In the genomic region with DNA sequence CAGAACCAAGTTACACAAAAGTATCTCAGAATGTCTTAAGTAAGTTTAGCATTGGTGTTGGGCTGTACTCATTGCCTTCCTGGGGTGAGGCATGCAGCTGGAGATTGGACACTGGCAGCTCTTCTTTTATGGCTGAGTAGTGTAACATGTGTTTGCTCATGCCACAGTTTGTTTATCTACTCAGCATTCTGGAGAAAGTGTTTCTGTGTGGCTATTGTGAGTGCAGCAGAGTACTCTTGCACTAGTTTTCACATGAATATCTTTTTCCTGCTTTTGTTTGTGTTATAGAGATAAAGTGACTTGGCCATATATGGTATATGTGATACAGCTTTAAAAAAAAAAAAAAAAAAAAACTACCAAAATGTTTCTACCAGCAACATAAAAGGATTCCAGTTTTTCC, we compare ENCODE assay signal across 13 mouse cellular contexts. TPM values are rescaled to one million over a fixed set of nuclear protein-coding genes. Genes with fewer than 3 reads are reported as not detected.
A peak's percentile ranks its signal among the peaks of the same experiment; 100 is the strongest.
DNase-seq lines count a peak whose midpoint lies in the region; ATAC-seq and TF ChIP-seq lines count a peak whose summit lies in the region.
"Had no signal": no experiment of that assay in that cellular context is flagged by ENCODE, and none has a peak within 500 bp of the region (broad histone marks: within the 10 kb centered on the region; RNA-seq: fewer than 3 reads in every experiment).

No protein-coding gene starts in this region.

- ATAC-seq in heart, embryonic 16.5 days (replicated peaks; ENCODE audit: extremely low read depth, insufficient read depth, low FRiP score) = no peak
- ATAC-seq in CD4-positive, CD25-positive, alpha-beta regulatory T cell, adult 4 months = peak; percentile 23
- 0 out of 2 replicates have a peak, but pooled peaks have one; percentile 39 for ATAC-seq in erythroblast, adult 5-6 weeks (replicated peaks; ENCODE audit: low FRiP score, poor library complexity, severe bottlenecking)
- ATAC-seq in liver, postnatal 0 days = peak; percentile 74

- H3K27me3 ChIP-seq in heart, embryonic 16.5 days (ENCODE audit: control insufficient read depth, insufficient read depth, low read length) = no peaks in the 10 kb centered on the region
- no peaks in the 10 kb centered on the region for H3K27me3 ChIP-seq in liver, postnatal 0 days (ENCODE audit: insufficient read depth, low read length)
- H3K27me3 ChIP-seq: hindbrain, embryonic 12.5 days had no signal

- no peaks in the 10 kb centered on the region for H3K9me3 ChIP-seq in heart, embryonic 16.5 days (replicated peaks; ENCODE audit: control insufficient read depth, low read length)
- no peaks in the 10 kb centered on the region for H3K9me3 ChIP-seq in liver, postnatal 0 days (ENCODE audit: low read length)
- H3K9me3 ChIP-seq: hindbrain, embryonic 12.5 days had no signal

- H3K9ac ChIP-seq in heart, embryonic 16.5 days (ENCODE audit: low read length) = no peak overlapping the region
- no peak overlapping the region for H3K9ac ChIP-seq in liver, postnatal 0 days (replicated peaks)
- H3K9ac ChIP-seq: hindbrain, embryonic 12.5 days had no signal

- no peak for TF ChIP-seq CTCF in liver, postnatal 0 days (IDR thresholded peaks at IDR 0.05; ENCODE audit: low read depth)

- H3K36me3 ChIP-seq in heart, embryonic 16.5 days (ENCODE audit: control insufficient read depth, insufficient read depth) = peaks cover 1% of the 10 kb centered on the region; the same call in 1 of the 2 replicates
- H3K36me3 ChIP-seq in liver, postnatal 0 days (replicated peaks; ENCODE audit: insufficient read depth, low read length) = no peaks in the 10 kb centered on the region

- H3K27ac ChIP-seq in heart, embryonic 16.5 days (ENCODE audit: low read length) = peak overlapping the region; percentile 53; the same call in 1 of the 2 replicates
- peak overlapping the region; percentile 52 for H3K27ac ChIP-seq in liver, postnatal 0 days (ENCODE audit: low read depth)
- H3K27ac ChIP-seq: hindbrain, embryonic 12.5 days; layer of hippocampus, adult 2 months had no signal

- no peak overlapping the region for H3K4me3 ChIP-seq in heart, embryonic 16.5 days (ENCODE audit: low read length)
- H3K4me3 ChIP-seq in liver, postnatal 0 days (ENCODE audit: low read depth, low read length) = no peak overlapping the region
- H3K4me3 ChIP-seq: erythroblast, embryonic 14.5 days; hindbrain, embryonic 12.5 days; layer of hippocampus, adult 2 months had no signal

- no peak for DNase-seq in heart, postnatal 4 days
- no peak for DNase-seq in liver, postnatal 0 days
- DNase-seq in testis, postnatal 14 days (ENCODE audit: low spot score) = no peak
- DNase-seq in layer of hippocampus, postnatal 36 days = no peak
- no peak for DNase-seq in urinary bladder, postnatal 14 days (ENCODE audit: low spot score)
- DNase-seq: adrenal gland, postnatal 36 days; cerebellum, adult 9-10 months had no signal

- H3K4me2 ChIP-seq in heart, embryonic 16.5 days (ENCODE audit: low read depth, low read length) = no peak overlapping the region
- no peak overlapping the region for H3K4me2 ChIP-seq in liver, postnatal 0 days (ENCODE audit: low read depth, low read length)
- H3K4me2 ChIP-seq: hindbrain, embryonic 12.5 days had no signal

- TF ChIP-seq EP300 in liver, postnatal 0 days (IDR thresholded peaks at IDR 0.05; ENCODE audit: low read depth) = peak; percentile 75

- H3K4me1 ChIP-seq in heart, embryonic 16.5 days (ENCODE audit: control insufficient read depth, insufficient read depth, low read length) = peaks cover 10% of the 10 kb centered on the region
- H3K4me1 ChIP-seq in liver, postnatal 0 days (ENCODE audit: insufficient read depth) = peaks cover 8% of the 10 kb centered on the region; the same call in 1 of the 2 replicates

RNA-seq across cellular contexts. Expression of a gene that starts 13.5 kb away (rescaled TPM):
- 18.6 and 21.3 TPM in 2 replicates for polyA plus RNA-seq in heart, embryonic 16.5 days (2015; fragmentation: Nextera tagmentation; extraction: Ambion mirVana)
- total RNA-seq in heart, postnatal 4 days (2021) = 10 to 100 TPM; 20.9 to 24.5 TPM
- polyA plus RNA-seq in CD4-positive, CD25-positive, alpha-beta regulatory T cell, adult 4 months (2017; shearing (Covaris generic)) = 1 to 10 TPM; 4.1 to 6.4 TPM
- total RNA-seq in erythroblast, adult 5-6 weeks (2015; ENCODE audit: low replicate concordance) = 6.9 and 7.3 TPM in 2 replicates
- 4.7 and 11.6 TPM in 2 replicates for total RNA-seq in erythroblast, adult 5-6 weeks (2017; ENCODE audit: low replicate concordance)
- polyA plus RNA-seq in liver, postnatal 0 days (2015; fragmentation: Nextera tagmentation; extraction: Ambion mirVana) = 9.9 and 11.8 TPM in 2 replicates
- 10 to 100 TPM; 30.6 to 31.2 TPM for total RNA-seq in layer of hippocampus, postnatal 36 days (2021)

RNA-seq across cellular contexts. Expression of a gene that starts 50.8 kb away (rescaled TPM):
- 378 and 406 TPM in 2 replicates for polyA plus RNA-seq in heart, embryonic 16.5 days (2015; fragmentation: Nextera tagmentation; extraction: Ambion mirVana)
- total RNA-seq in heart, postnatal 4 days (2021) = 100 to 1,000 TPM; 167 to 177 TPM
- 100 to 1,000 TPM; 253 to 272 TPM for polyA plus RNA-seq in CD4-positive, CD25-positive, alpha-beta regulatory T cell, adult 4 months (2017; shearing (Covaris generic))
- total RNA-seq in erythroblast, adult 5-6 weeks (2015; ENCODE audit: low replicate concordance) = 66.7 and 100 TPM in 2 replicates
- total RNA-seq in erythroblast, adult 5-6 weeks (2017; ENCODE audit: low replicate concordance) = 10.5 and 37.7 TPM in 2 replicates
- polyA plus RNA-seq in liver, postnatal 0 days (2015; fragmentation: Nextera tagmentation; extraction: Ambion mirVana) = 196 and 201 TPM in 2 replicates
- 100 to 1,000 TPM; 125 to 128 TPM for total RNA-seq in layer of hippocampus, postnatal 36 days (2021)

RNA-seq across cellular contexts. Expression of a gene that starts 52.4 kb away (rescaled TPM):
- polyA plus RNA-seq in heart, embryonic 16.5 days (2015; fragmentation: Nextera tagmentation; extraction: Ambion mirVana) = 121 and 144 TPM in 2 replicates
- 100 to 1,000 TPM; 394 to 444 TPM for total RNA-seq in heart, postnatal 4 days (2021)
- polyA plus RNA-seq in CD4-positive, CD25-positive, alpha-beta regulatory T cell, adult 4 months (2017; shearing (Covaris generic)) = 10 to 100 TPM; 12.1 to 20.8 TPM
- total RNA-seq in erythroblast, adult 5-6 weeks (2015; ENCODE audit: low replicate concordance) = 22.1 and 33.0 TPM in 2 replicates
- 27.9 and 42.7 TPM in 2 replicates for total RNA-seq in erythroblast, adult 5-6 weeks (2017; ENCODE audit: low replicate concordance)
- 11.7 and 12.3 TPM in 2 replicates for polyA plus RNA-seq in liver, postnatal 0 days (2015; fragmentation: Nextera tagmentation; extraction: Ambion mirVana)
- 100 to 1,000 TPM in 1 of 2 experiments, 10 to 100 TPM in 1; 99.2 to 104 TPM for total RNA-seq in layer of hippocampus, postnatal 36 days (2021)
